Mouse (Mus musculus) heart, postnatal 36 days (tissue): ENCODE data around the gene Afap1. TPM values are rescaled to one million over a fixed set of nuclear protein-coding genes. Genes with fewer than 3 reads are reported as not detected.

Experiments
- DNase-seq, 2 experiments: peaks; one replicate each; pipeline ENCODE4 v3.0.0; 2021 to 2022
- intact Hi-C: fragments of 180-260 bp; cut with DNase I; formaldehyde crosslinking; loops from one replicate; pipeline ENCODE4 v1.15.1; 2025
- total RNA-seq, 2 experiments: library from RNA; stranded (reverse); gene quantifications; 2 replicates each; pipeline ENCODE4 v1.2.3; 2021

Afap1 gene
- total RNA-seq, 2 experiments from 2014 or later = 20.8 to 20.9 TPM

GRCm38 (mm10) chr5:35921595-35922254 is 28.6 kb downstream of the Afap1 start:
- intact Hi-C loops = no loop called here
- peak; percentile 66 to 74 for DNase-seq

DNA sequence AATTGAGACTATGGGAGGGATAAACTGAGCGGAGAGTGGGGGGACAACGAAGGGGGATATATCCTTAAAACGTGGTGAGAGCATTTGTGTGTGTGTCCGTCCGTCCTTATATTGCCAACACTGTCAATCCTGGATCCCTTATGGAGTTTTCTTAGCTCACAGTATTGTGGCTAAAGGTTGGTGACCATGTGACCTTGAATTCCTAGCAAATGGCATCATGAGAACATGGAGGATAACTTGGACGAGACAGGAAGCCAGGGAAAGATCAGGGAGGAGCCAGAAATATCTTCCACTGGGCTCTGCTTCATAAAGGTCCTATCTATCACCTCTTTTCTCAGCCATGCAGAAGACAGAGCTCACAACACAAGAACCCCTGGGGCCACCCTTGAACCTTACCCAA is 30.3 kb downstream of the Afap1 start:
- DNase-seq = no peak

DNA sequence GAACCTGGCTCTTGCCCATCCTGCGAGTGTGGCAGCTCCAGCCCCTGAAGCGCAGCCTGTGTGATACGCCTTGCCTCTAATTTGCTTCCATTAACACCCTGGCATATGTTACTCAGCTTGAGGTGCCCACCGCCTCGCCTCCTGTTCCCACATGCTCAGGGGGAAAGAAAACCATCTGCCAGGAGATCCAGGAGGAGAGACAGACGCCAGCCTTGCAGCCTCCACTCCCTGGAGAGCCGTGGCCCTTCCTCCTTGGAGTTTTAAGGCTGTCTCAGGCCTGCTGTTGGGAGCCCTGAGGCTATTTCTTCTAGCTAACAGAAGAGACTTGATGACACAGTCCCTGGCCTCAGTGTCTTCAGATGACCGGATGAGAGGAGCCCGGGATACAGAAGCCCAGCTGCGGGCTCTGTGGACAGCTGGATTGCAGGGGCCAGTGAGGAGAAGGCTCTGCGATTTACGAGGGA is 32.1 kb downstream of the Afap1 start:
- intact Hi-C loops = loop anchor here (5.0 kb wide), 1 partner anchor 33 kb away; the partner anchor contains the start of gene Afap1
- DNase-seq = peak in 1 of 2 experiments; percentile 23

More for the DNA sequence above, 30.3 kb downstream of the Afap1 start:
- intact Hi-C loops = no loop called here

DNA sequence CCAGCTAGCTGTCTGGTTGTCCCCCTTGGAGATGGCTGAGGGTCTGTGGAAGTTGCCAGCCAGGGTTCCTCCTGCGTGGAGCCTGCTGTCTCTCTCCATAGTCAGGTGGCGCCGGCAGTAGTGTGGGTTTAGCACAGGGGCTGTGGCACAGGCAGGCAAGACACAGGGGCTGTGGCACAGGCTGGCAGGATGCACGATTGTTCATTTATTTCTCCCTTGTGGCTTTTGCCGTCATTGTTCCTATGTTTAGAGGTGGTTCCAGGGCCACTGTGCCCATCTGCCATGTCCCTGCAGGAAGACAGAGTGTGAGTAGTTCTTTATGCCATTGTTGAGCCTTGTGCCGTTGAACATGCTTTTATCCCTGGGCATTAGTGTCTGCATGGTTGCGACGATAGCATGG is 33.4 kb downstream of the Afap1 start:
- DNase-seq = no peak
- intact Hi-C loops = loop anchor here (5.0 kb wide), 1 partner anchor 34 kb away; the partner anchor contains the start of gene Afap1

DNA sequence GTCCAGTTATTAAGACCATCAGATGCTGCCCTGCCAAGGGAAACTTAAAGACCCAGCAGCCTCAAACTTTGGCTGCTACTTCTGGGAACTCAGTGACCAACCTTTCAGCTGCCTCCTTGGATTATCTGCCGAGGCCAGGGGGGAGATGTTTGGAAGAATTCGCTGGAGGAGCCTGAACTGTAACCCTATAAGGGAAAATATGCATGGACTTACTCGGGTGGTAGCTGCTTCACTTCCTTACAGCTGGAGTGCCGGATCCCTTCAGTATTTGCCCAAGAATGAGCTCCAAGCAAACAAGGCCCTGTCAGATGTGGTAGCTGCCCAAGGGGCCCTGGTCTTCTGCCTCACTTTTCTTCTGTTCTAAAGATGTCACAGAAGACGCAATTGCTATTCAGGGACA is 38.2 kb downstream of the Afap1 start:
- intact Hi-C loops = no loop called here
- no peak for DNase-seq

GRCm38 (mm10) chr5:35933059-35933458 is 39.9 kb downstream of the Afap1 start:
- no peak for DNase-seq
- intact Hi-C loops = no loop called here

DNA sequence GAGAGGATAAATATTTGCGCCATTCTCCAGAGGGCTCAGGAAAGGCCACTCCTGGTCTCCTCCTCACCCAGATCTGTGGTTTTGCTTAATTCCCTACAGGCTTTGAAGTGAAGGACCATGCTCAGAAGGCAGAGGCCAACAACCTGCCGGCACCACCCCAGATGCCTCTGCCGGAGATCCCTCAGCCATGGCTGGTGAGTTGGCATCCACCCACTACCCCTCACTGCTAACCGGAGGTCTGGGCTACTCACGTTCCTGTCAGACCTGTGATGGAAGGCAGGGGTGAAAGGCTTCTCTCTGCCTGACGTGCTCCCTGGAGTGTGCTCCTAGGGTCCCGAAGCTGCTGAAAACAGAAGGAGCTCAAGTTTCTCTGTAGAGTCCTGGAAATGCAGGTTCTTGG is 42.8 kb downstream of the Afap1 start:
- DNase-seq = no peak
- intact Hi-C loops = no loop called here

DNA sequence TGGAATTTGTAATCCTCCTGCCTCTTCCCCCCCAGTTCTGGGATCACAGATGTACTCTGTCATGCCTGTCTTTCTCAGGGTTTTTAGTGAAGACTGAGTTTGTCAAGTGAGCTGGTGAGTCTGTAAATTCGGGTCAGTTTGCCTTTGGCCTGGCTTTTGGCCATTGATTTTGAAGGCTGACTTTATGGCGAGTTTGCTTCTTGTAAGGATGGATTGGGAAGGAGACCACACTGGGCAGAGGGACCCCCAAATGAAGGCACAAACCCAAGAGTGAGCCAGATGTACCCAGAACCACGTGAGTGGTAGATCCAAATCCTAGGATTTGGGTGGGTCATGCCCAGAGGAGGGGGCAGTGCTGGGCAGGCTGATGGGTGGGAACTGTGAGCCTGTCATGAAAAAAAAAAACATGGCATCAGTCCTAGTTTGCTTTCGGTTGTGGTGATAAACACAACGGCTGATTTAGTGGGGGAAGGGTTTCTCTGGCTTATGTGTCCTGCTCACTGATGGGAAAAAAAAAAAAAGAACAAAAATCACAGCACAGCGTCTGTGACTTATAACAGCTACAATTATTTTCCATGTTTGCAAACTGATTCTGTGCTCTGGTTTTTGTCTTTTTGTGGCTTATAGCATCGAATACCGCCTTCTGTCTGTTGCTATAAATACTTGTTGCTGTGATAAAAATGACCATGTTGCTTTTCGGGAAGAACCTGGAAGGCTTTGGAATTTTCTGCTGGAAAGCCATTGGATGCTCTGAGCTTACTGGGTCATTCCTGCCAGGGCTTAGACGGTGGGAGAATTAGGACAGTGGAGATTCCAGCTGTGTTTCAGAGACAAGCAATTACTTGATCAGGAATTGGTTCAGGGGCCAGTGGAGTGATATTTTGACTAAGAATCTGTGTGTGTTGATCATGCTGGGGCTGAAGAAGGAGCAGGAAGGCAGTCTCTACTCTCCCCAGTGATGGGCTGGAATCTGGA is 45.4 kb downstream of the Afap1 start:
- intact Hi-C loops = no loop called here
- DNase-seq = no peak

GRCm38 (mm10) chr5:35939958-35940357 is 46.8 kb downstream of the Afap1 start:
- intact Hi-C loops = no loop called here
- no peak for DNase-seq

DNA sequence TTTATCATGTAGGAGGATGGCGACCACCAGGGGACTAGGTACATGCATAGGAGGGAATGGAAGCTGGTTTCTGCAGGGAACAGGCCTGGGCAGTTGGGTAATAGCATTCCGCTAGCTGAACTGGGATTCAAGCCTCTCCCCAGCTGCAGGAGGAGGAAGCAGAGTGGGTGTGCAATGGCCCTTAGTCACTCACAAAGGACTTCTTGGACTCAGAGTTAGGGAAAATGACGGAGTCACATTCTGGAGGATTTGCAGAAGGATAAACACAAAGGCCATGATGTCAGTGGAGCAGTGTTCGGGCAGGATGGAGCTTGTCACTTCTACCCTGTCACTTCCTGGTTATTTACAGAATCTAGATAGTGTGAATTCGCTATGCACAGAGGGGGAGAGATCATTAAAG is 50.4 kb downstream of the Afap1 start:
- intact Hi-C loops = no loop called here
- DNase-seq = no peak

DNA sequence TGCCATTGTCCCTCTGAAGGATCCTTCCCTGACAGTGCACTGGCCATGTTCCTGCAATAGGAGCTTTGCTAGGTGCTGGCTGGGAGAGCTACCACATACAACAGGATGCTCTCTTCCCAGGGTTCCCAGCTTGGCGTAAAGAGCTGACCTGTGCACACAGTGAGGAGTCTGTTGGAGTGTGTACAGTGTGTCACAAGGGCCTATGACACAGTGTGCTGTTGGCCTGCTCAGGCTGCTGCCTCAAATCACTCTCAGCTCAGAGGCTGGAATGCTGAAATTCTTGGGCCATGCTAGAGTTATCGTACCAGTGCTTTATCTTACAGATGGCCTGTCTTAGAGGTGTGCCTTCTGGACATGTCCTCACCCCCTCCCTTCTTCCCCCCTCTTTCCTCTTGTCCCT is 53.7 kb downstream of the Afap1 start:
- no peak for DNase-seq
- intact Hi-C loops = no loop called here

- intact Hi-C loops = no loop called here
- no peak for DNase-seq
These were observed 54.3 kb downstream of the Afap1 start for GRCm38 (mm10) chr5:35947427-35947826.

DNA sequence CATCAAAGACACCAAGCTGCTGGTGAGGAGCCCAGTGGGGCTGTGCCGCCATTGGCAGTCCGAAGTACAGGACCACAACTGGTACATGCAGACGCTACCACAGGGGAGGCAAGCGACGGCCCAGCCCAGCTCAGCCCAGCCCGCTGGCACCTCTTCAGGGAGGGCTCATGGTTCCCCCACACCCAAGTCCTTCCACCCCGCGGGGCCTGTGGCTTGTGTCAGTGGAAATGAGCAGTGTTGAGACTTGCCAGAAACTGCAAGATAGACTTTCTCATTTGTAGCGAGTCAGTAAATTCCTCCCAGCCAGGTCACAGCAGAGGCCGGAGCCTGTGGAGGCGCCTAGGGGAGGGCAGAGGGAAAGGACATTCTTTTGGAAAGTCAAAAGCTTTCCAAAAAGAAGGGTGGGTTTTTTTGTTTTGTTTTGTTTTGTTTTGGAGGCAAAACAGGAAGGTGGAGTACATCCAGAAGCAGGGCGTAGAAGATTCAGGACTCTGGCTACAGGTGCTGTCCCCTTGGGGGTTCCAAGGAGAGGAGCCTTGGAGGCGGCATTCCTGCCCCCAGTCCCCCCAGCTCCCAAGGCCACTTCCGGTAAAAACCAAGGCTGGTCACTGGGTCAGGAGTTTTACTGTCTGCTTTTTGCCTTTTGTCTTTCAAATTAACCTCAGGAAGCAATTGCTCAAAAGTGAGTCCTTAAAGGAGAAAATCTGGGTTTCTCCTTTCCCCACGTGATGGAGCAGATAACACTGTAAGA is 55.3 kb downstream of the Afap1 start:
- intact Hi-C loops = no loop called here
- DNase-seq = peak in 1 of 2 experiments; percentile 35

GRCm38 (mm10) chr5:35949061-35949460 is 55.9 kb downstream of the Afap1 start:
- intact Hi-C loops = no loop called here
- no peak for DNase-seq

DNA sequence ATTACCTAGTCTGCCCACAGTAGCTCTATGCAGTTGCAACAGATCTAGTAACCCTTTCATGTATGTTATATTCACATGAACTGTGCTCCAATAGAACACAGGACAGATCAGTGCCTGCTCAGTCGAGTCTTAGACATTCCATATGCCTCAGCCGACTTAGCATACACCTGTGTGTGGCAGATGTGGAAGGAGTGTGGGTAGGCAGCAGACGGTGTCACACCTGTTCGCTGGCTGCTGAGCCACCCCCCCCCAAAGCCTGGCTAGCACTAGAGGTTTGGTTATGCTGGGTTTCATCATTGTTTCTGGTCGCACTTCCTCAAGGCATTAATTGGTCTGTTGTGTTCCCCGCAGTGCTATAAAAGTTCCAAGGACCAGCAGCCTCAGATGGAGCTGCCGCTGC is 57.4 kb downstream of the Afap1 start:
- no peak for DNase-seq
- intact Hi-C loops = no loop called here

GRCm38 (mm10) chr5:35954055-35954718 is 61.1 kb downstream of the Afap1 start:
- DNase-seq = peak in 1 of 2 experiments; percentile 25
- intact Hi-C loops = no loop called here

- intact Hi-C loops = no loop called here
- DNase-seq = no peak
These were observed 63.1 kb downstream of the Afap1 start for GRCm38 (mm10) chr5:35956268-35956667.

GRCm38 (mm10) chr5:35958681-35959080 is 65.6 kb downstream of the Afap1 start:
- no peak for DNase-seq
- intact Hi-C loops = no loop called here

DNA sequence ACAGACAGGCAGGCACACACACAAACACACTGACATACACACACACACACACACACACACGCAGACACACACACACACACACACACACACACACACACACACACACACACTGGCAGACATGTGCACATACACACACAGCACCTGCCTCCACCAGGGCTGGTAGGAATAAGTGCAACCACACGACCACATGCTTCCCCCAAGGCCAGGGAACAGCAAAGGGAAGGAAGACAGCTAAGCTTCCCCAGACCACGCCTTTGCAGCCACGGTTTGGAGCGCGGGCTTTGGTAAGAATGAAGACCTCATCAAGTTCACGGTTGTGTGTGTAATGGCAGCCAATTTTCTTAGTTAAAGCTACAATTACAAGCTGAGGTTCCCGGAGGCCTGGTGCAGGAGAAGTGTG is 67.0 kb downstream of the Afap1 start:
- intact Hi-C loops = no loop called here
- DNase-seq = no peak

DNA sequence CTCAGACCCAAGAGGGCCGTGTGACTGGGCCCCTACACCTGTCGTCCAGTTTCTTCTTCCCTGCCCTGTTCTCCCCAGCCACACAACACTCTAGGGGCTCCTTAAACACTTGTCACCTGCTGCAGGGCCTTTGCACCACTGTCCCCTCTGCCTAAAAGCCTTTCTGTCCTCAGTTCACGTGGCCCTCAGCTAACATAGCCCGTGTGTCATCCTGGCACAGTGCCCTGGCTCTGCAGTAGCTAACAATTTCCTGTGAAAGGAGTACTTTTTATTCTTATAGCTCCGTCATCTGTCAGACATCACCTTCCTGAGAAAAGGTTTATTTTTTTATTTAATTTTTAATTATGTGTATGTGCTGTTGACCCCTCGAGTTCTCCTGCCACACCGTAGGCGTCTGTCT is 68.2 kb downstream of the Afap1 start:
- intact Hi-C loops = no loop called here
- DNase-seq = no peak
